Mouse (Mus musculus): ENCODE data around the gene Dapk2. TPM values are rescaled to one million over a fixed set of nuclear protein-coding genes. Genes with fewer than 3 reads are reported as not detected.

Dapk2 gene
- 10 to 100 TPM; 25.7 to 27.9 TPM for total RNA-seq (2021)
- long read RNA-seq, experiment 1, transcript Dapk2-201 (12 exons, 1,772 nt), result minor isoform, 5 of 51 reads
- long read RNA-seq, experiment 1, transcript Dapk2-203 (3 exons, 568 nt), result major isoform, 7 of 51 reads
- long read RNA-seq, experiment 1, partial matches to known transcripts, result 0 of 51 reads
- long read RNA-seq, experiment 1, other reads (novel, unspliced or antisense), result 39 of 51 reads
- long read RNA-seq, experiment 2, transcript Dapk2-201 (12 exons, 1,772 nt), result minor isoform, 10 of 57 reads
- long read RNA-seq, experiment 2, transcript Dapk2-203 (3 exons, 568 nt), result major isoform, 13 of 57 reads
- long read RNA-seq, experiment 2, partial matches to known transcripts, result 1 of 57 reads
- long read RNA-seq, experiment 2, other reads (novel, unspliced or antisense), result 33 of 57 reads

DNA sequence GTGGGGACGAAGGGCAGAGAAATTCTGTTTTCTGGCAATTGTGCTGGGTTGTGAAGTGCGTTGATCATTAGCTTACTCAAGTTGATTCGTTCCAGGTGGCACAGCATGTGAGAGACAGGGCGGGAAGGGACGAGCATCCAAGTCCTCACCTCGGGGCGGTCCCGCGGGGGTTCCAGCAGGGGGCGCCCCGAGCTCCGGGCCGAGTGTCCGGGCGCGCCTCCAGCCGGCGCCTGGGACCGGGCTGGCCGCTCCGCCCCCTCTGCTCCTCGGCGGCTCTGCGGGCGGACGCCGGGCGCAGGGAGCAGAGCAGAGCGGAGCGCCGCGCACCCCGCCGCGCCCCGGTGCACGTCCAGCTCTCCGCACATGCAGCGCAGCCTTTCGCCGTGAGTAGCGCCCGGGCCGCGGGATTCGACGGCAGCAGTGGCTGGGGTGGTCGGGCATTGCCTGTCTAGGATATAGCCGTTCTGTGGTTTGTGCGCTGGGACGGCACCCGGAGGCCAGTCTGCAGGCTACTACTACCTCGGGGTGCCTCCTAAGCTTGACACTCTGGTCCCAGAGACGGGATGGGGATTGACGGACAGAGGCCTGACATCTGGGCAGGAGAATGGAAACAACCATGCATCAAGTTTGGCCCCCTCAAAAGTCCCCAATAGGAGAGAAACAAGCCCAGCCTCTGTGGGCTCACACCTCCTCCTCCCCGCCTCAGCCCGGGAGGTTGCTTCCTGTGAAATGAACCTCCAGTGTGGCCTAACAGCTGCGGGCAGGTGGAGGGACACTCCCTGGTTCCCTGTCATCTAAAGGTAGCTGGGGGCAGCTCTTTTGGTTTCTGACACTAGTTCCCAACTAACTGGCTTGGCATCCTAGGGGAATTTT is at the start of gene Dapk2:
Gene Dapk2, plus strand, starts transcription at position 266 of the 873 bp plus-strand sequence.
- DNase-seq, result peak; percentile 88

DNA sequence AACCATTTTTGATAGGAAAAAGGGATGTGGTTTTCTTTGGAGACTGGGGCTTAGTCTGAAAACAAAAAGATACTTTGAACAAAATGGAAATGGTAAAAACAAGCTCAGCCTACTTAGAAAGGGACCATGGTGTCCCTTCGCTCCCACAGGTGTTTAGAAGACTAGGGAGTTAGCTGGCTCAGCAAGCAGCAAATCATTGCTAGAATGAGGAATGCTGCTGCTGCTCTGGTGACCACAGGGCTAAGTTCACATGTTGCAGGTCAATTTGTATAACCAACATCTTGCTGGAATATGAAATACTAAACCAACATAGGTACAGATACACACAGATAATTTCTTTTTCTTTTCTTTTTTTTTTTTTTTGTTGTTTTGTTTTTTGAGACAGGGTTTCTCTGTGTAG is 48.4 kb upstream of the Dapk2 start:
- DNase-seq, result no peak

DNA sequence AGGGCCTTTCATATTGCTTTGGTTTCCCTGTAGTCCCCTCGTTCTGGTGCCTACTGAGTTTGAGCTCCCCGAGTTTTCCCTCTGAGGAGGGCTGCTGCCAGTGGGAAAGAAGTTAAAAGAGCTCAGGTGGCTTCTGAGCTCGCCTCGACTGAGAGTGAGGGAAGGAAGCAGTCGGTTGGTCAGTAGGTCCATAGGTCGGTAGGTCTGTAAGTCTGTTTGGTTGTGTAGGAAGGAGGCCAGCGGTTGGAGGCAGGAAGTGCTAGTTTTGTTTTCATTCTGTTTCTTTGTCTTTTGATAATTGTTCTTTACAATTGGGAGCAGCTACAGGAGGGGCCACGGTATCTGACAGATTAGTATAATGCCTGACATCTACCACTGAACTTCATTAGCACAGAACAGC is 47.9 kb upstream of the Dapk2 start:
- DNase-seq, result no peak

- DNase-seq, result no peak
Observed at GRCm38 (mm10) chr9:66110611-66111379, 47.2 kb upstream of the Dapk2 start.

- DNase-seq, result no peak
Observed at GRCm38 (mm10) chr9:66114341-66114740, 43.7 kb upstream of the Dapk2 start.

GRCm38 (mm10) chr9:66116890-66117289 is 41.1 kb upstream of the Dapk2 start:
- peak; percentile 53 for DNase-seq

DNA sequence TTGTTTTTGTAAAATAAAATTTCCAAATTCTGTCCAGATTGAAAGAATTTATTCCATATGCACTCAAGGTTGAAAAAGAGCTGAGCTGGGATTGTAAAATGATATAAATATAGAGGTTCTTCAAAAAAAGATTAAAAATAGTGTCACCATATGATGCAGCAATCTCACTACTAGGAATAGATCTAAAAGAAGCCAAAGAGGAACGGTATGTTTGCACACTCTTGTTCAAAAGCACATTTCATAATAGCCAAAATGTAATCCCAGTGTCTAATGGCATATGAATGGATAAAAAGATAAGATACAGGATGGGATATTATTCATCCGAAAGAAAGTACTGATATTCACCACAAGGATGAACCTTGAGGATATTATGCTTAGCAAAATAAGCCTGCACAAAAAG is 38.5 kb upstream of the Dapk2 start:
- DNase-seq, result no peak

GRCm38 (mm10) chr9:66120106-66120505 is 37.9 kb upstream of the Dapk2 start:
- no peak for DNase-seq

DNA sequence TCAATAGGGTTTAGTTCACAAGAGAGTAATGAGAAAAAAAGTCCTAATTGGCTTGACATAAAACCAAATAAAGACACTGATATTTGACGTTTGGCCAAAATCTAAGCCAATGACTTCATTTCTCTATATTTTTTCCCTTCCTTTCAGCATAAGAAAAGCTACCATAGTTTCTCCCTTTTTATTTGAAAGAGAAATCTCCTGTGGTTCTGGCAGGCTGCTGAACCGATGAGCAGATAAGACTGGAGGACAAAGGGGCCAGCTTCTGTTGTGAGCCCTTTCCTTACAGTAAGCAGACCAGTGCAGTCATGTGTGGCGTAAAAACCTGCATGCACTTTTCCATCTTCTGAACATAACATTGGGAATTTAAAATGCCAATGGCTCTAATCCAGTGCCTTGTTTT is 37.1 kb upstream of the Dapk2 start:
- no peak for DNase-seq

DNA sequence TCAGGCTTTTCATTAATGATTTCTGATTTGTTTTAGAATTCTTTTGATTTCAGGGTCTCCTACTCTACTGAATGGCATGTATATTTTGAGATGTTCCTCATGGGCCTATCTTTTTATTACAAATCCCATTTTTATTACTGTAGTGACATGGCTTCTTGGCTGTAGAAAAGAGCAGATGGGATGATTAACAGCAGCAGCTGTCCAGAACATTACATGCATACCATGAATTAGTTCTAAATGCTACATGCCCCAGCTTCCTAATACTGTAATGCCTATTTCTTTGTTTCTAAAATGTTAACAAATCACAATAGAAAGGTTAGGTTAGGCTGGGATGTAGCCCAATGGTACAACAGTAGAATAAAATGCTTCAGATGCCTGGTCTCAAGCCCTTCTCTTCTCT is 36.6 kb upstream of the Dapk2 start:
- no peak for DNase-seq

DNA sequence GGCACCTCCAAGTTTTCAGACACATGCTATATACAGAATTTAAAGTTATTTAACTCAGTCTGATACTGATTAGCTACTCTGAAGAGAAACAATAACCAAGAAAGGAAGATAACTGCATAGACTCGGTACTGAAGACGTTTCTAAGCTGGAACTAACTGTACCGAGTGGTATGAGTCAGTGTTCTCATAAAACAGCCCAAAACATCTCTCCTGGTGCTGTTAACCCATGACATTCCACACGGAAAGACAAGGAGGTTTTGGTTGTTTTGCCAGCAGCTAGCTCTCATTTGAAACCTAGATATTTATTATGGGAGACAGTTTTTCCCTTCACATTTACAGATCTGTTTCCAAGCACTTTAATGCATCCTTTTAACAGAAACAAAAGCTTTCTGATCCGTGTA is 34.4 kb upstream of the Dapk2 start:
- DNase-seq, result no peak

DNA sequence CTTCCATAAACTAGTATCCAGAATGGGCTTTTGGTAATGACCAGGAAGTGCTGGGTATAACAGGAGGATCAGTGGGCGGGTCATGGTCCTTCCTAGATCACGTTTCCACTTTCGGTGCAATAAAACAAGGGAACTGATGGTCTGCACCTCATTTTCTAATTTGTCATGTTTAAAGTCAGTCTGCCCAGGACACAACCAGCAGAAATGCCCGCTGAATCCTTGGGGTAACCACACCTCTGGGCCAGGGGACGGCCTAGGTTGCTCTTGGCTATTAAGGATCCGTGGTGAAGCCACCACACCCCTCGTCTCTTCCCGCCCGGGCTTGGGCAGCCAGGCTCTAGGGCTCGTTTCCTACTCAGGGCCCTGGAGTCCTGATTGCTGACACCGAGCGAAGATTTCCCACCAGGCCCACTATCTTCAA is 33.9 kb upstream of the Dapk2 start:
- peak; percentile 37 for DNase-seq

- peak; percentile 99 for DNase-seq
Observed at GRCm38 (mm10) chr9:66124681-66125542, 33.1 kb upstream of the Dapk2 start.

GRCm38 (mm10) chr9:66125543-66126455 is 32.2 kb upstream of the Dapk2 start:
- DNase-seq, result no peak

GRCm38 (mm10) chr9:66126456-66127192 is 31.4 kb upstream of the Dapk2 start, which contains the start of the genes Snx1 and Ciao2a:
Snx1 (minus strand) TSS chr9:66126587.
Ciao2a (plus strand) TSS chr9:66126611.
- DNase-seq, result peak; percentile 92

DNA sequence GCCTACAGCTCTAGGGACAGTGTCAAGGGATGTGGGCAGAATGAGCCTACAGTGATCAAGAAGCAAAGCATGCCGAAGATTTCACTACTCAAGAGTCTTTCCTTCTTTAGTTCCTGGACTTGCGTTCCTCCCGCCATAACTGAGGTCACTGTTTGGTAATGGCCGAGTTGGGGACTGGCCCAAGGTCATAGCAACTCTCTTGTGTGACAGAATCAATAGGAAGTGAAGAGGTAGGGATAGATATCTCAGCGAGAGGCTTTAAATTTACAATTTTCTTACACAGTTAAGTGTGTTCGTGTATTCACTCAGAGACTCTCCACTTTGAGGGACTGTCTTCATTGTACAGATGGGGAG is 30.9 kb upstream of the Dapk2 start:
- no peak for DNase-seq

DNA sequence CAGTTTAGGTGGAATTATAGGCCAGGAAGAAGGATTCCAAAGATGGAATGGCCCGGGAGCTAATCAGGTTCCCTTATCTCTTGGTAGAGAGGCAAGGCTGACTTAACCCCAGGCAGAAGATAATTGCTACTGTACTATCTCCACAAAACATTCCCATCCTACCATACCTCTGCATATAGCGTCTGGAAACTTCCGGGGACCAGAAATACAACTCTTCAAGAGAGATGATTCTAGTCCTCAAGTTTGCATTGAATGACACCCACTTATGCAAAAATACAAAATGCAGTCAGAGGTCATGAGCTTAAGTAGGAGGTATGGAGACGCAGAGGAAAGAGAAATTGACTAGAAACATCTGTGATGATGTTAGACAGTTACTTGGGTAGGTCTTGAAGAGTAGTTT is 30.1 kb upstream of the Dapk2 start:
- no peak for DNase-seq

DNA sequence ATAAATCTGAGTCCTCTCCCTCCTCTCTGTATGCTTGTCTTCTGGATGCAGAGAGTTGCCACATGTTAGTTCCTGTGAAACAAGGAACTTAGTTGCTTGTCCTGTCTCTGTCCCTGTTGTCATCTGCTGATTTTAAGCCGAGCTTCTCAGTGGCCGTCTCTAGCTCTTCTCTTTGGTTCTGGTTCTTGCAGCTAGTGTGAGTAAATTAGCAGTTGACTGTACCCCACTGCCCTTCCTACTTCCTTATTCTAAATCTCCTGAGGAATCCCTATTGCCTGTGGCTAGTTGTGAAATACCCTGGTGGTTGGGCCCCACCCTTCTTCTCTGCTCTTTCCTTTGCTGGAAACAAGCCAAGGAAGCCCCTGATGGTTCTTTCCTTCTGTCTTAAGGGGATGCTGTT is 26.6 kb upstream of the Dapk2 start:
- DNase-seq, result no peak

DNA sequence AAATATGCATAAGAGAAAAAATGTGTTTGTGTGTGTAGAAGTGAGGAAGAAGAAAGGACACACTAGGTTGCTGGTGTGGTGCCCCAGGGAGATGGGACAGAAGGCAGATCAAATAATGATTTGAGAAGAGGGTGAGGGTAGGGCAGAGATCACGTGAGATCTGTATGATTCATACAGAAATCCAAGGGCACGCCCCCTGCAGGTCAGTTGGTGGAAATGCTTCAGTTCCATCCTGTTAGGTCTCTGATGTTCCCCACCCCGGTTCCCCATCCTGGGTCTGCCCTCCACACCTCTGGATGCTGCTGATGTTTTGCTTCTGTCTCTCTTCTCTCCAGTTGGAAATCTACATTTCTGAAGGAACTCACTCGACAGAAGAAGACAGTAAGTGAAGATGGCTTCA is 22.1 kb upstream of the Dapk2 start:
- no peak for DNase-seq

GRCm38 (mm10) chr9:66138193-66138592 is 19.8 kb upstream of the Dapk2 start:
- DNase-seq, result no peak

Measured in gastrocnemius, postnatal 25 days (tissue).